Mouse (Mus musculus): ENCODE measurements at regions not wholly inside any gene's neighbourhood (a gene's known extent, or its start where the extent isn't known, plus 50 kb on each side); places are given as distances from the start of the nearest gene placed in this dataset.

- H3K79me2 ChIP-seq (ENCODE audit: control insufficient read depth, insufficient read depth), result no peaks in the 10 kb centered on the region
- H3ac ChIP-seq (ENCODE audit: control insufficient read depth, insufficient read length, low read depth), result no peak overlapping the region
- no peak overlapping the region for H3K4me3 ChIP-seq (ENCODE audit: insufficient read depth, poor library complexity, severe bottlenecking)
- H3K36me3 ChIP-seq (ENCODE audit: control insufficient read depth, insufficient read depth), result no peaks in the 10 kb centered on the region
- peaks cover 23% of the 10 kb centered on the region for H3K27me3 ChIP-seq (ENCODE audit: control insufficient read depth, insufficient read depth, insufficient read length)
- no peak for TF ChIP-seq CEBPB (IDR thresholded peaks at IDR 0.05; ENCODE audit: low read depth)
- TF ChIP-seq MYOD1 (IDR thresholded peaks at IDR 0.05; ENCODE audit: control insufficient read depth, insufficient read length, low read depth), result no peak
- TF ChIP-seq MAX (IDR thresholded peaks at IDR 0.05), result no peak
- TF ChIP-seq MYOG (IDR thresholded peaks at IDR 0.05; ENCODE audit: control insufficient read depth, extremely low read depth, insufficient read length), result no peak
- no peak for TF ChIP-seq USF1 (IDR thresholded peaks at IDR 0.05; ENCODE audit: low read depth)
- no peak for TF ChIP-seq CTCF (IDR thresholded peaks at IDR 0.05; ENCODE audit: control insufficient read depth, insufficient read depth, insufficient read length)
- no peak for TF ChIP-seq FOSL1 (IDR thresholded peaks at IDR 0.05; ENCODE audit: insufficient read depth, low read length, poor library complexity, severe bottlenecking)
- no peaks in the 10 kb centered on the region for H3K79me3 ChIP-seq (ENCODE audit: low read depth)
Observed at GRCm38 (mm10) chr2:75245662-75246061, 413.4 kb upstream of the Hnrnpa3 start.

DNA sequence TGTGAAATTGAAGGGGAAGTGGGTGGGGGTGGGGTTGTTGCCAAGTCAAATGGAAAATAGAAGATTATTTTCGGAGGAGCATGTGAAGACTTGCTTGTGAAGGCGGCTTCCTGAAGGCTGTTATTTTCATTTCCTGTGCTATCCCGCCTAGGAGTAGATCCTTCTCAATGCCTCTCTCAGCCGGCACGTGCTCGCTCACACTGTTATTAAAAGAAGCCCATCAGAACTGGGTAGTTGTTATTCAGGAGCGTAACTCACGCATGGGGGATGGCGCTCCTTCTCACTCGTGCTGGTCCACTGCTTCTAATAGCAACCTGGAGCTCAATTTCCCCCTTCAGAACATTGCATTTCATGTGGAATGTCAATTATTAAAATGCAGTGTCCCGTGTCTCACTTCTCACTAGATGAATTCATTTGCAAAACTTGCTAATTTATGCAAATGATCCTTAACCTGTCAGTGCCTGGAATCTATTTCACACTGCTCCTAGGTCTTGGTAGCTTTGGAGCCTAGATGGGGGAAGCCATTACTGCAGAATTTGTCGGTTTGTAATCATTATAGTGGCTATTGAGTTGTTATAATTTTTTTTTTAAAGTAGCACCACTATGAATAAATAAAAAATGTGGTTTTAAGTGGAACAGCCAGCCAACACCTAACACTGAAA is 412.8 kb upstream of the Hnrnpa3 start:
- no peak for TF ChIP-seq MYOG (IDR thresholded peaks at IDR 0.05; ENCODE audit: control insufficient read depth, extremely low read depth, insufficient read length)
- Histone ChIP-seq H3K4me3 (ENCODE audit: insufficient read depth, poor library complexity, severe bottlenecking) (no peak overlapping the region), H3K36me3 (ENCODE audit: control insufficient read depth, insufficient read depth) (no peaks in the 10 kb centered on the region), H3K27me3 (ENCODE audit: control insufficient read depth, insufficient read depth, insufficient read length) (peaks cover 23% of the 10 kb centered on the region), H3ac (ENCODE audit: control insufficient read depth, insufficient read length, low read depth) (no peak overlapping the region), H3K79me3 (ENCODE audit: low read depth) (no peaks in the 10 kb centered on the region), H3K79me2 (ENCODE audit: control insufficient read depth, insufficient read depth) (no peaks in the 10 kb centered on the region)

DNA sequence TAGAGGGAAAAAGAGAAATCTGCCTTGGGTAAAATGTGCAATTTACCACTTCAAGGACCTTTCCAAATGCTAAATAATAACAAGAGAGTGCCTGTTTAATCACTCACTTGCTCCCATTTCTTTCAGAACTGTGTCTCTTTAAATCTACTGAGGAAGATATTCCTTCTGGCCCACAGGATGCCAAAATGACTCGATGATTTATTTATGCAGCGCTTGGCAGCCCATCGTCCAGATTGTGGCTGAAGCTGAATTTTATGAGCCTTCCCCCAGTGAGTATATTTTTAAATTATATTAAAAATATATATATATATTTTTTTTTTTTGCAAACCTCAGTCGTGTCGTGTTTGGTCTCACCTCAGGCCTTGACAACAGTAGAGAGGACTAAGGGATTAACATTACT is 410.8 kb upstream of the Hnrnpa3 start:
- peaks cover 19% of the 10 kb centered on the region for H3K27me3 ChIP-seq (ENCODE audit: control insufficient read depth, insufficient read depth, insufficient read length)
- no peaks in the 10 kb centered on the region for H3K79me2 ChIP-seq (ENCODE audit: control insufficient read depth, insufficient read depth)
- H3K36me3 ChIP-seq (ENCODE audit: control insufficient read depth, insufficient read depth), result no peaks in the 10 kb centered on the region
- H3ac ChIP-seq (ENCODE audit: control insufficient read depth, insufficient read length, low read depth), result no peak overlapping the region
- TF ChIP-seq CEBPB (IDR thresholded peaks at IDR 0.05; ENCODE audit: low read depth) (no peak), MYOG (IDR thresholded peaks at IDR 0.05; ENCODE audit: control insufficient read depth, extremely low read depth, insufficient read length) (no peak), FOSL1 (IDR thresholded peaks at IDR 0.05; ENCODE audit: insufficient read depth, low read length, poor library complexity, severe bottlenecking) (no peak), CTCF (IDR thresholded peaks at IDR 0.05; ENCODE audit: control insufficient read depth, insufficient read depth, insufficient read length) (no peak), MYOD1 (IDR thresholded peaks at IDR 0.05; ENCODE audit: control insufficient read depth, insufficient read length, low read depth) (no peak), USF1 (IDR thresholded peaks at IDR 0.05; ENCODE audit: low read depth) (no peak), MAX (IDR thresholded peaks at IDR 0.05) (no peak)
- H3K4me3 ChIP-seq (ENCODE audit: insufficient read depth, poor library complexity, severe bottlenecking), result no peak overlapping the region
- H3K79me3 ChIP-seq (ENCODE audit: low read depth), result no peaks in the 10 kb centered on the region

- H3K79me3 ChIP-seq (ENCODE audit: low read depth), result no peaks in the 10 kb centered on the region
- peaks cover 5% of the 10 kb centered on the region for H3K27me3 ChIP-seq (ENCODE audit: control insufficient read depth, insufficient read depth, insufficient read length)
- TF ChIP-seq MYOG (IDR thresholded peaks at IDR 0.05; ENCODE audit: control insufficient read depth, extremely low read depth, insufficient read length) (no peak), CTCF (IDR thresholded peaks at IDR 0.05; ENCODE audit: control insufficient read depth, insufficient read depth, insufficient read length) (no peak), MAX (IDR thresholded peaks at IDR 0.05) (no peak), MYOD1 (IDR thresholded peaks at IDR 0.05; ENCODE audit: control insufficient read depth, insufficient read length, low read depth) (no peak), FOSL1 (IDR thresholded peaks at IDR 0.05; ENCODE audit: insufficient read depth, low read length, poor library complexity, severe bottlenecking) (no peak), CEBPB (IDR thresholded peaks at IDR 0.05; ENCODE audit: low read depth) (no peak), USF1 (IDR thresholded peaks at IDR 0.05; ENCODE audit: low read depth) (no peak)
- H3K36me3 ChIP-seq (ENCODE audit: control insufficient read depth, insufficient read depth), result no peaks in the 10 kb centered on the region
- no peak overlapping the region for H3ac ChIP-seq (ENCODE audit: control insufficient read depth, insufficient read length, low read depth)
- H3K4me3 ChIP-seq (ENCODE audit: insufficient read depth, poor library complexity, severe bottlenecking), result no peak overlapping the region
- no peaks in the 10 kb centered on the region for H3K79me2 ChIP-seq (ENCODE audit: control insufficient read depth, insufficient read depth)
Observed at GRCm38 (mm10) chr2:75250507-75250906, 408.6 kb upstream of the Hnrnpa3 start.

GRCm38 (mm10) chr2:75252829-75253228 is 406.2 kb upstream of the Hnrnpa3 start:
- Histone ChIP-seq H3K79me2 (ENCODE audit: control insufficient read depth, insufficient read depth) (no peaks in the 10 kb centered on the region), H3K27me3 (ENCODE audit: control insufficient read depth, insufficient read depth, insufficient read length) (no peaks in the 10 kb centered on the region), H3K79me3 (ENCODE audit: low read depth) (no peaks in the 10 kb centered on the region), H3ac (ENCODE audit: control insufficient read depth, insufficient read length, low read depth) (no peak overlapping the region), H3K4me3 (ENCODE audit: insufficient read depth, poor library complexity, severe bottlenecking) (no peak overlapping the region), H3K36me3 (ENCODE audit: control insufficient read depth, insufficient read depth) (no peaks in the 10 kb centered on the region)
- TF ChIP-seq CEBPB (IDR thresholded peaks at IDR 0.05; ENCODE audit: low read depth) (no peak), MYOD1 (IDR thresholded peaks at IDR 0.05; ENCODE audit: control insufficient read depth, insufficient read length, low read depth) (no peak), USF1 (IDR thresholded peaks at IDR 0.05; ENCODE audit: low read depth) (no peak), CTCF (IDR thresholded peaks at IDR 0.05; ENCODE audit: control insufficient read depth, insufficient read depth, insufficient read length) (no peak), FOSL1 (IDR thresholded peaks at IDR 0.05; ENCODE audit: insufficient read depth, low read length, poor library complexity, severe bottlenecking) (no peak), MYOG (IDR thresholded peaks at IDR 0.05; ENCODE audit: control insufficient read depth, extremely low read depth, insufficient read length) (no peak), MAX (IDR thresholded peaks at IDR 0.05) (no peak)

- H3ac ChIP-seq (ENCODE audit: control insufficient read depth, insufficient read length, low read depth), result no peak overlapping the region
- no peaks in the 10 kb centered on the region for H3K27me3 ChIP-seq (ENCODE audit: control insufficient read depth, insufficient read depth, insufficient read length)
- H3K79me3 ChIP-seq (ENCODE audit: low read depth), result no peaks in the 10 kb centered on the region
- H3K79me2 ChIP-seq (ENCODE audit: control insufficient read depth, insufficient read depth), result no peaks in the 10 kb centered on the region
- H3K4me3 ChIP-seq (ENCODE audit: insufficient read depth, poor library complexity, severe bottlenecking), result no peak overlapping the region
- no peaks in the 10 kb centered on the region for H3K36me3 ChIP-seq (ENCODE audit: control insufficient read depth, insufficient read depth)
- TF ChIP-seq FOSL1 (IDR thresholded peaks at IDR 0.05; ENCODE audit: insufficient read depth, low read length, poor library complexity, severe bottlenecking), result no peak
- TF ChIP-seq MYOG (IDR thresholded peaks at IDR 0.05; ENCODE audit: control insufficient read depth, extremely low read depth, insufficient read length), result no peak
- TF ChIP-seq MAX (IDR thresholded peaks at IDR 0.05), result no peak
- TF ChIP-seq CEBPB (IDR thresholded peaks at IDR 0.05; ENCODE audit: low read depth), result no peak
- no peak for TF ChIP-seq MYOD1 (IDR thresholded peaks at IDR 0.05; ENCODE audit: control insufficient read depth, insufficient read length, low read depth)
- no peak for TF ChIP-seq USF1 (IDR thresholded peaks at IDR 0.05; ENCODE audit: low read depth)
- TF ChIP-seq CTCF (IDR thresholded peaks at IDR 0.05; ENCODE audit: control insufficient read depth, insufficient read depth, insufficient read length), result no peak
Observed at GRCm38 (mm10) chr2:75265218-75265617, 393.8 kb upstream of the Hnrnpa3 start.

Data from C2C12 (cell line).